Mouse (Mus musculus) lung, embryonic 16.5 days (tissue): ENCODE results near the gene Tanc1. TPM values are rescaled to one million over a fixed set of nuclear protein-coding genes. Genes with fewer than 3 reads are reported as not detected.

Source experiments
- ATAC-seq: fragments of 200-750 bp; cut with Nextera tagmentation; 2 replicates; pipeline ENCODE4 v1.8.0; 2017; ENCODE audit warnings: low read depth, mild to moderate bottlenecking, moderate library complexity
- H3K27ac ChIP-seq: fragments of 300-500 bp; sonication (generic); 2 replicates; pipeline ENCODE4 v1.5.1; 2014; ENCODE audit warnings: mild to moderate bottlenecking, control low read depth, low read length
- H3K27me3 ChIP-seq: fragments of 300-500 bp; sonication (generic); 2 replicates; pipeline ENCODE4 v1.6.1; 2014; ENCODE audit warnings: low read depth, low read length, mixed read lengths; ENCODE audit not compliant: control insufficient read depth, insufficient read depth
- H3K36me3 ChIP-seq: fragments of 300-500 bp; sonication (generic); 2 replicates; pipeline ENCODE4 v1.6.1; 2014; ENCODE audit warnings: low read length; ENCODE audit not compliant: control insufficient read depth, insufficient read depth
- H3K4me1 ChIP-seq: fragments of 300-500 bp; sonication (generic); replicated peaks from 2 replicates; pipeline ENCODE4 v1.6.1; 2014; ENCODE audit warnings: low read length, mixed read lengths; ENCODE audit not compliant: control insufficient read depth, insufficient read depth
- H3K4me2 ChIP-seq: fragments of 300-500 bp; sonication (generic); 2 replicates; pipeline ENCODE4 v1.6.1; 2014; ENCODE audit warnings: low read depth, low read length, control low read depth
- H3K4me3 ChIP-seq: fragments of 300-500 bp; sonication (generic); 2 replicates; pipeline ENCODE4 v1.5.1; 2014; ENCODE audit warnings: mild to moderate bottlenecking, low read length, control low read depth
- H3K9ac ChIP-seq: fragments of 300-500 bp; sonication (generic); 2 replicates; pipeline ENCODE4 v1.6.1; 2014; ENCODE audit warnings: low read length, control low read depth
- H3K9me3 ChIP-seq: fragments of 300-500 bp; sonication (generic); 2 replicates; pipeline ENCODE4 v1.6.1; 2016; ENCODE audit warnings: low read length; ENCODE audit not compliant: control insufficient read depth
- WGBS: fragments of 180-500 bp; shearing (Covaris S2); extraction: QIAGEN DNeasy Blood & Tissue Kit; methylation state at CpG from one replicate; pipeline ENCODE4 v1.1.7; 2014; 5-methylcytosine and 5-hydroxymethylcytosine counted together
- polyA plus RNA-seq: library from polyadenylated mRNA; unstranded; fragments of >200 nt; fragmentation: Nextera tagmentation; extraction: Ambion mirVana; gene quantifications from 2 replicates; pipeline ENCODE4 v1.2.1, GENCODE M21; 2015

Gene Tanc1
- polyA plus RNA-seq, 1 experiment from 2014 or later = 33.2 TPM

- no peak overlapping the region for H3K4me3 ChIP-seq
- H3K9ac ChIP-seq = no peak overlapping the region
- H3K9me3 ChIP-seq = no peaks in the 10 kb centered on the region
- no peaks in the 10 kb centered on the region for H3K4me1 ChIP-seq
- peaks cover 27% of the 10 kb centered on the region for H3K36me3 ChIP-seq
- no peaks in the 10 kb centered on the region for H3K27me3 ChIP-seq
- no peak overlapping the region for H3K4me2 ChIP-seq
- ATAC-seq = no peak
- no peak overlapping the region for H3K27ac ChIP-seq
- 42% methylated on average over 9 of the region's 9 CpGs for WGBS
Observed at GRCm38 (mm10) chr2:59793337-59793736, 181.5 kb downstream of the Tanc1 start.

DNA sequence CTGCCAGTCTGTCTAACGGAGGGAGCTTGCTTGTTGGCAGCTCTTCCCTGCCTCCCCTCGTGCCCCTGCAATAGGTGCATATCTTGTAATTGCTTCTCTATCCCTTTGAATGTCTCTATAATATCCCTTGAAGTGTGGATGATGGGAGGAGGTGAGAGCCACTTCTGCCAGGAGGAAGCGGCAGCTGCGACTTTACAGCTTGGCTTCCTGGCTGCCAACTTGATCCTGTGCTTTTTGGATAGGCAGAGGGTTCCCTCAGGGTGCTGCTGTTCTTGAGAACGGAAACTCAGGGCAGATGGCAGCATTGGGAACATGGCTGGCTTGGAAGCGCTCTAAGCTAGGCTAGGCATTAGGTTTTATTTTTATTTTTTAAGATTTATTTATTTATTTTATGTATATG is 183.0 kb downstream of the Tanc1 start:
- WGBS = 91% methylated on average over 6 of the region's 6 CpGs
- H3K27ac ChIP-seq = no peak overlapping the region
- no peaks in the 10 kb centered on the region for H3K4me1 ChIP-seq
- no peak overlapping the region for H3K4me3 ChIP-seq
- H3K9ac ChIP-seq = no peak overlapping the region
- H3K4me2 ChIP-seq = no peak overlapping the region
- peaks cover 33% of the 10 kb centered on the region for H3K36me3 ChIP-seq
- no peaks in the 10 kb centered on the region for H3K27me3 ChIP-seq
- H3K9me3 ChIP-seq = no peaks in the 10 kb centered on the region
- ATAC-seq = no peak

- Histone ChIP-seq H3K27me3 (no peaks in the 10 kb centered on the region), H3K9me3 (no peaks in the 10 kb centered on the region), H3K4me1 (peaks cover 5% of the 10 kb centered on the region; the same call in 1 of the 2 replicates), H3K9ac (no peak overlapping the region), H3K27ac (no peak overlapping the region), H3K4me3 (no peak overlapping the region), H3K4me2 (no peak overlapping the region), H3K36me3 (peaks cover 33% of the 10 kb centered on the region)
- 75% methylated on average over 16 of the region's 16 CpGs for WGBS
- no peak for ATAC-seq
Observed at GRCm38 (mm10) chr2:59798934-59799532, 187.2 kb downstream of the Tanc1 start.

- 71% methylated on average over 14 of the region's 14 CpGs for WGBS
- H3K9ac ChIP-seq = no peak overlapping the region
- no peak overlapping the region for H3K27ac ChIP-seq
- H3K36me3 ChIP-seq = peaks cover 32% of the 10 kb centered on the region
- H3K27me3 ChIP-seq = no peaks in the 10 kb centered on the region
- ATAC-seq = no peak
- H3K4me3 ChIP-seq = no peak overlapping the region
- H3K9me3 ChIP-seq = no peaks in the 10 kb centered on the region
- H3K4me1 ChIP-seq = peaks cover 5% of the 10 kb centered on the region; the same call in 1 of the 2 replicates
- no peak overlapping the region for H3K4me2 ChIP-seq
Observed at GRCm38 (mm10) chr2:59799572-59799971, 187.7 kb downstream of the Tanc1 start.

DNA sequence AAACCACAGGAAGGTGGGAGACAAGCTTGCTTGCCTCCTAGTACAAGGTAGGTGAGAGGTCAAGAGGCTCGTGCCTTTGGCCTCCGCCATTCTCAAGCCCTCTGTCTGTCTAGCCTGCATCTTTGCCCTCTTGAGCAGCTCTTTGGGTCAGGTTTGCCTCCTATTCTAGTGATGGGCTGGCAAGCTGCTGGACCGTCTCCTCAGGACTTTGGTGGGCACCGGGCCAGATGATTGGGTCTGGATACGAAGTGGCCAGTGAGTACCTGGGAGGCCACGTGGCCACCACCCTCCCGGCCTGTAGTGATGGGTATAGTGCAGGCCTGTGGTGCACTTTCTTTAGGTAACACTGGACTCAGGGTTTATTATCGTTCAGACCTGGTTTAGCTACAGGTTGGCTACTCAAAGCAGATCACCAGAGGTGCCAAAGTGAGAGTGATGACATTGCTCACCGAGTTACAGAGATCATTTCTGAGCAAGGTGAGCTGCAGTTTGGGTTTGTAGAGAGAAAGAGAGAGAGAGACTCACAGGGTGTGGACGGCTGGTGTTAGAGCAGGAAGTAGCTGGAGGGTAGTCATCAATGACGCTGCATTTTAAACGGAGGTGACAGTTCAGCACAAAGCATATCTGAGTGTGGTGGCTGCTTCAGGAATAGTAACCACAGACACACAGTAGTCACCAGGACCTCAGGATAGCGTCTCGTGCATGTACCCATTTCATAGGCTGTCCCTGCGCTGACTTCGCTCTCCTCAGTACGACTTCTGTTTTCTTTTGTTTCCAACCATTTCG is 188.8 kb downstream of the Tanc1 start:
- Histone ChIP-seq H3K27ac (no peak overlapping the region), H3K36me3 (peaks cover 29% of the 10 kb centered on the region), H3K4me1 (peaks cover 5% of the 10 kb centered on the region; the same call in 1 of the 2 replicates), H3K4me3 (no peak overlapping the region), H3K9ac (no peak overlapping the region), H3K27me3 (no peaks in the 10 kb centered on the region), H3K4me2 (no peak overlapping the region), H3K9me3 (no peaks in the 10 kb centered on the region)
- 85% methylated on average over 18 of the region's 18 CpGs for WGBS
- no peak for ATAC-seq

DNA sequence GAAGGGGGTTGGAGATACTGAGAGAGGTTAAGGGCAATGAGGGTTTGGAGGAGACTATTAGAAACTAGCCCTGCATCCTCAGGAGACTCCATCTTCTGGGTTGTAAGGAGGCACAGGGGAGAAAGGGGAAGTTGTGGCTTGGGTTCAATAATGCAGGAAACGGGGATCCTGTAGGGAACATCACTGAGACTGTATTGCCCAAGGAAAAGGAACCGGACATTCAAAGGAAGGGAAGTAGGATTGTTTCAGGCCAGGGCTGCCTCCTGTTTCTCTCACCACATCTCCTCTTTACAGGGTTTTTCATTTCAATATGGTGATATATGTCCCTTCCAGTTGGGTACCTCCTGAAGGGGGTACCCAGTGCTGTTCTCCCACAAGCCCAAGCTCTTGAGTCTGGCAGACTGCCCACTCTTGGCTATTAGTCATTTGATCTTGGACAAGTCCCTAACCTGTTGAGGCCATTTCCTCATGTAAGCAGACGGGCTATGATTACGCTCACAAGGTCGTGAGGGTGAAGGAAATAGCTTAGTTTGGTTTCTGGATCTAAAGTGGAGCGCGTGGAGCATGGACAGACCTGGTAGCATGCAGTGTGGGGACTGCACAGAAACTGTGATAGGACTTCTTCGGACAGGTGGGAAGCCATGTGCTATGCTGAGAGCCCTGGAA is 191.0 kb downstream of the Tanc1 start:
- no peak for ATAC-seq

DNA sequence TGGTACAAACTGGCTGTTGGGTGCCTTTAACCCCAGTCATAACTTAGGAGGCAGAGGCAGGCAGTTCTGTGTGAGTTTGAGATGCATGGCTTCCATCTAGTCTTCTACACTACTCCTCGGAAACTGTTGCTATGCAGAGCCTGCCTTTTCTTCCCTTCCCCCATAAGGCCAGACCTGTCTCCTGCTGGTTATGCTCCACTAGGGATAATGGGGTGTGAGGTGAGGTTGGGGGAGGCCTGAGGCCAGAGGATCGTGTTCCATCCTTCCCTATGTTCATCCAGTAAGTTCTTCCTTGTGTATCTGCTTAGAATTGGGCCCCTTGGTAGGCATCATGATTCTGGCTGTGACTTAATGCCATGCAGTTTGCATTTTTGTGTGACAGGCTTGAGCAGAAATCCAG is 193.8 kb downstream of the Tanc1 start:
- H3K27ac ChIP-seq = no peak overlapping the region
- no peak overlapping the region for H3K9ac ChIP-seq
- H3K27me3 ChIP-seq = no peaks in the 10 kb centered on the region
- ATAC-seq = no peak
- 49% methylated on average over 2 of the region's 2 CpGs for WGBS
- H3K4me3 ChIP-seq = no peak overlapping the region
- peaks cover 27% of the 10 kb centered on the region for H3K36me3 ChIP-seq
- peaks cover 5% of the 10 kb centered on the region; the same call in 1 of the 2 replicates for H3K4me1 ChIP-seq
- H3K9me3 ChIP-seq = no peaks in the 10 kb centered on the region
- H3K4me2 ChIP-seq = no peak overlapping the region

More for the DNA sequence above, 191.0 kb downstream of the Tanc1 start:
- peaks cover 5% of the 10 kb centered on the region; the same call in 1 of the 2 replicates for H3K4me1 ChIP-seq
- no peaks in the 10 kb centered on the region for H3K9me3 ChIP-seq
- 75% methylated on average over 8 of the region's 8 CpGs for WGBS
- H3K4me3 ChIP-seq = no peak overlapping the region
- no peak overlapping the region for H3K9ac ChIP-seq
- no peak overlapping the region for H3K4me2 ChIP-seq
- no peaks in the 10 kb centered on the region for H3K27me3 ChIP-seq
- H3K36me3 ChIP-seq = peaks cover 28% of the 10 kb centered on the region
- no peak overlapping the region for H3K27ac ChIP-seq

- Histone ChIP-seq H3K27me3 (no peaks in the 10 kb centered on the region), H3K36me3 (peaks cover 23% of the 10 kb centered on the region), H3K9me3 (no peaks in the 10 kb centered on the region), H3K27ac (no peak overlapping the region), H3K9ac (no peak overlapping the region), H3K4me3 (no peak overlapping the region), H3K4me2 (no peak overlapping the region), H3K4me1 (peaks cover 10% of the 10 kb centered on the region; the same call in 1 of the 2 replicates)
- no peak for ATAC-seq
- 73% methylated on average over 6 of the region's 6 CpGs for WGBS
Observed at GRCm38 (mm10) chr2:59806038-59806437, 194.2 kb downstream of the Tanc1 start.

- Histone ChIP-seq H3K27me3 (no peaks in the 10 kb centered on the region), H3K4me1 (0 out of 2 replicates have a peak, but pooled peaks cover 5% of the 10 kb centered on the region), H3K9ac (no peak overlapping the region), H3K9me3 (no peaks in the 10 kb centered on the region), H3K4me3 (no peak overlapping the region), H3K36me3 (peaks cover 14% of the 10 kb centered on the region), H3K4me2 (no peak overlapping the region), H3K27ac (no peak overlapping the region)
- no peak for ATAC-seq
- WGBS = 82% methylated on average over 4 of the region's 4 CpGs
Observed at GRCm38 (mm10) chr2:59808608-59809007, 196.8 kb downstream of the Tanc1 start.
